Mouse (Mus musculus): ENCODE results near the gene Sema4b.

The Sema4b gene

GRCm38 (mm10) chr7:80198863-80199262 lies 12.2 kb downstream of the Sema4b start:
- DNase-seq = no peak

GRCm38 (mm10) chr7:80199286-80199685 lies 12.6 kb downstream of the Sema4b start:
- no peak for DNase-seq

DNA sequence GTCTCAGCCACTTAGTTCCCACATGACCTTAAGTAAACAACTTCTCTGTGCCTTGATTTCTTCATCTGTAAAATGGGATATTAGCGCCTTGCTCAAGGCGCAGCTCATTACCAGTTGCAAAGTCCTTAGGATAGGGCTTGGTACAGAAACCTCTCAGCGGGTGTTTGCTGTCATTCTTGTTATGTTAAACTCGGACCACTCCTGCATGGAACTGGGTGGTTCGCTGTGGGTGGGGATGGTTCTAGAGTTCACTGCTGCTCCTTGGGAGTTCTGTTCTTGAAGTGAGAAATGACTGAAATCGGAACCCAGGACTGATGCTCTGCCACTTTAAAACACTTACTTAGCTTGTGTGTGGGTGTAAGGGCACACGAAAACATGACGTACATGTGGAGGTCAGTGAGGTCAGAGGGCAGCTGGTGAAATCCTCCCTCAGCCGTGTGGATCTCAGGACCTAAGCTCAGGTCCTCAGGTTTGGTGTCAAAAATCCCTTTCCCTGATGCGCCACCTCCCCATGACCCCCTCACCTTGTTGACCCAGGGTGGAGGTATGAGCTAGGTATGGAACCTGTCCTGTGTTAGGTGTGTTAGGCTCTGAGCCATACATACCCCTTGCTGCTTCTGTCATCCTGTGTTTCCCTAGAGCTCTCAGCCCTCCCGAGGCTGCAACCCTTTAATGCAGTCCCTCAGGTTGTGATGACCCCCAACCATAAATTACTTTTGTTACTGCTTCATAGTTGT lies 13.4 kb downstream of the Sema4b start:
- no peak for DNase-seq

DNA sequence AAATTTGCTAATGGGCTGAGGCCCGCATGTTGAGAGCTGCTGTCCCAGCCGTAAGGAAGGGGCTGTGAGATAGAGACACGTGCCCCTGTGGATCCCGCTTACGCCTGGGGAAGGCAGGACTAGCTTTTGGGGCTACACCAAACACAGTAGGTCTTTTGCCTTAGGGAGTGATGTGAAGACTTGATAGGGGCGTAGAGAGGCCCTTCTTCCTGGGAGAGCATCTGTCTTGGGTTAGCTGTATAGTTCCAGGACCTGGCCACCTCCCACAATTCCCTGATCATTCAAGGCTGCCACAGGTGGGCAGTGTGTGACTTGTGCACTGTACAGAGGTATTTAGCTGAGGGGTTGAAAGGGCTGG lies 13.9 kb downstream of the Sema4b start:
- no peak for DNase-seq

DNA sequence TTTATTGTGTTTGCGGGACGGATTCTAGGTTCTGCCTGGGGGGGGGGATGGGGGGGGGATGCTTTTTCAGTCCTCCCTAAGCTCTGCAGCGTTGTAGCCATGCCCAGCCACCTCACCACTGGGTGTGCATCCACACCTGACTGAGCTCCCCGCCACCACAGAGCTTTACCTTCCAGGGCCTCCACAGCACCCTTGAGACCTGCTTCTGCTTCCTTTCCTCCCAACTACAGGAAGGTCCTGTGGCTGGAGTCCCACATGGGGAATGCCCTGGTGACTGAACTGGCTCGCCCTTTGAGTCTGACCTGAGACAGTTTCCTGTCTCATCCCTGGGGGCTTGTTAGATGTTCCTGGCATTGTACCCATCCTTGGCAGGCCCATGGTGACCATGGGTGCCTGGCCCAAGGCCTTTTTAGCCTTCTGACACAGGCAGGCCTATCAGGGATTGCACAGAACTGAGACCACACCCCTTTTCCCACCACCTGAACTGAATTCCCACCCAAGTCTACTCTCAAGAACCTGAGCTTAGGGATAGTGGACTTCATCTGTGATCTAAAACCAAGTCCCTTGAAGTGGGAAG lies 14.4 kb downstream of the Sema4b start:
- DNase-seq = no peak

- DNase-seq = no peak
Measured at GRCm38 (mm10) chr7:80201888-80202540, 15.4 kb downstream of the Sema4b start.

DNA sequence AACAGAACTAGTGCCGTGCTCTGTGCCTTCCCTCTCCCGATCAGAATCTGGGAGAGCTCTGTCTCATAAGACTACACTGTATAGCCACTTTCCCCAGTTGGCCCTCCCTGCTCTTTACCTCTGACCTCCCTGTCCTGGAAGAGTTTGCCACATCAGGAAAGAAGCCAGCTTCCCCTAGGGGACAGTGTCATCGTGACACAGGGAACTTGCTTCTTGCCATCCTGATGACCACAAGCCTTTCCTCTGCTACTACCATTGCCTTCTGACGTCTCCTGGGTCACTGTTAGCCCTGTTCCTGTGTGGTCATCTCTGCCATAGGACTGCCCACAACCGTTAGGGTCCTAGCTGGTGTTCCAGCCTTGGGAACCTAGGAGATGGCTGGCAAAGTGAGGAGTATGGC lies 16.3 kb downstream of the Sema4b start:
- no peak for DNase-seq

GRCm38 (mm10) chr7:80203638-80204096 lies 17.0 kb downstream of the Sema4b start:
- peak; percentile 19 to 47 for DNase-seq

DNA sequence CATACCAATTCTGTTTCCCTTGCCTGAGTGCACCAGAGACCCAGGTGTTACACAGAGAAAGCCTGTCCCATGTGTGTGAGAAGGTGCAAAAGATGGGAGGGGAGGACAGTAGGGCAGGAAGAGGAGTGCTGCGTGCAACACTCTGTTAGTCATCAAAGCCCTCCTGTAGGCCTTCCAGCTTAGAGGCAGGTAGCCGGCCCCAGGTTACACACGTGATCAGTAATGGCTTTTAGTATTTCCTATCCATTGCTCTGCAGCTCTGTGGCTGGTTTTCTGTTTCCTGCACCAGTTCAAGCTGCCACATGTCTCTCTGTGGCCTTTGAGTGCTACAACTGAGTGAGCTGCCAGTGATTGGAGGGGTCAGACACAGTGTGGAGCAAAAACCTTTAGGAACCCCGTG lies 17.7 kb downstream of the Sema4b start:
- no peak for DNase-seq

DNA sequence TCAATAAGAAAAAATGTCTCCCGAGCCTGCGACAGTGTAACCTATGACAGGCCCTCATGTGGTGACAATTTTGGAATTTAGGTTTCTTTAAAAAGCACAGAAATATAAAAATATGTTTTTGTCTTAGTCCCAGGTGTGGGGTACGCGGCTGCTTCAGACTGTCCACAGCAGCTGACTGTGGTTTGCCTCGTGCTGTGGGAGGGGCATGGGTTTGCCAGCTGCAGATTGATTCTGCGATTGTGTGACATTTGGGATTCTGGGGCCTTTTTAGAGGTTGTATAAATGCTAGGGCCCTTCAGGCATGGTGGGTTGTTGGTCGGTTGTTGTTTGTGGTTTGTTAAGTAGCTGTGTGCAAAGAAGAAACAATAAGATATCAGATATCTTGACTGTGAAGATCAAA lies 18.3 kb downstream of the Sema4b start:
- DNase-seq = no peak

- no peak for DNase-seq
Measured at GRCm38 (mm10) chr7:80205705-80206589, 19.3 kb downstream of the Sema4b start.

DNA sequence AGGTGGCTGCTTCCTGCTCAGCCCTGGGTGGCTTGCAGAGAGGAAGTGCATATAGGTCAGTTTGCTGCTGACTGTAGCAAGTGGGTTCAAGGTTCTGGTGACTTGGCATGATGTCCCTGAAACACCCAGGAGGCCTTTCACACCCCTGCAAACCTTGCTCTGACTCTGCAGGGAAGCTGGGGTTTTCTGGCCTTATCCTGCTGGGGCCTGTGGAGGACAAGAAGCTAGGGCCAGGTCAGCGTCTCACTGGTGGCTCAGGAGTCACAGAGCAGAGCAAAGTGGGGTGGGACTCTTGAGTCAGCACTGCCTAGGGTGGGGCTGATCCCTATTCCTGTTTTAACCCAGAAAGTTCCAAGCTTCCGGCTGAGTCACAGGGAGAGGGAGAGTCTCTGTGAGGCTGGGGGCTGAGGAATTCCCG lies 20.7 kb downstream of the Sema4b start:
- no peak for DNase-seq

- peak; percentile 70 to 89 for DNase-seq
Measured at GRCm38 (mm10) chr7:80208026-80208642, 21.5 kb downstream of the Sema4b start.

DNA sequence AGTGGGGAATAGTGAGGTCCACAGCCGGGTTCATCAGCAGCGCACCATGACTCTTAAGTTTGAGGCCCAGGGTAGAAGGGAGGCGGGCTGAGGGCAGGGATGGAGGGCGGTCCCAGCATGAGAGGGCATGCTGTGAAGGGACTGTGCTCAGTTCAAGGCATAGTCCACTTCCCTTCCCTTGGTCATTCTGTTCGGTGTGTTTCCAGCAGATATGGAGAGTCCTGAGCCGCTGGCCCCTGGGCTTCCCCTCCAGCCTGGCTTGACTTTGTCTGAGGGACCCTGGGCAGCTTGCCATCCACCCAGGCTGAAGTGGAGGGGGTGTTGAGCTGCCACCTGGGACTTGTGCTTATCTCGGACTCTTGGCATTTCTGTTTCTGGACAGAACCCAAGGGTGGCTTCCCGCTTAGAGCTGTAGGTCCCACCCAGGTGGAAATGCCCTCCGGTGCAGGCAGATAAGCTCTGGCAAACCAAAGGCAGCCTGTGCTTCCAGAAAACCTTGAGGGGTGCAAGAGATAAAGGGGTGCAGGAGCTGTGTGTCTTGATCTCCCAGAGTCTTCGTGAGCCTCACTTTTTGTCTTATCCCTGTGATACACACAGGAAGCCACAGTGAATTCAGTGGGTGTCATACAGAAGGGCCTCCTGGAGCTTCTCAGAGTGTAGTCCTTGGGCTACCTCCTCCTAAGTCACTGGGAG lies 22.2 kb downstream of the Sema4b start:
- DNase-seq = peak; percentile 86 to 93

GRCm38 (mm10) chr7:80209669-80210068 lies 23.0 kb downstream of the Sema4b start:
- DNase-seq = peak; percentile 48 to 53

DNA sequence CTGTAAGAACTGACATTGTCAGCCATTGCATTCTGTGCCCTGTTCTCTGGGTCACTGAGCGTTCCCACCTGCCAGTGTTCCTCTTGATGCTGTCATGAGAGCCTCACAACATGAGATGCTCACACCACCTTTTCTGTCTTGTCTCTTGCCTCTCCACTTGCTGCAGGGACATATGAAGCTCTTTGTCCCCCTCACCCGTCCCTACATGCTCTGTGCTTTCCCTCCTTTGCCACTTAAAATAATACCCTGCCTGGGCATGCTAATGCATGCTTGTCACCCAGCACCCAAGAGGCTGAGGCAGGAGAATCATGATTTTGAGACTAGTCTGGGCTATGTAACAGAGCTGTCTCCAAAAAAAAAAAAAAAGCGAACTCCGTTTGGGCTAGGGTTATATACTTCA lies 24.3 kb downstream of the Sema4b start:
- no peak for DNase-seq

DNA sequence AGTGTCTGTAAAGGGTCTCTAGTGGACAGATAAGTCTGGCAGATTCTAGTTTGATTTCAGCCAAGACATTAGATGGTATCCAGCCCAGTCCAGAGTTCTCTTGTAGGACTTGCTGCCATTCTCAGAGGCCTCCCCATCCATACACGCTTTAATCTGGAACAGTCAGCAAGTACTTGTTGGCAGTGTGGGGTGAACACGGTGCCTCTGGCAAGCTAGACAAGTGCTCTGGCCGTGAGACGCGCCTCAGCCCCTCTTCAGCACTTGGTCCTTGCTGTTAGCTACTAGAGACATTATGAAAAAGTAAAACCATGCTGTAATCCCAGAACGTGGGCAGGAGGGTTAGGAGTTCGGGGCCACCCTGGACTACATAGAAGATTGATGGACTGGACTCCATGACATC lies 27.0 kb downstream of the Sema4b start:
- DNase-seq = no peak

- DNase-seq = no peak
Measured at GRCm38 (mm10) chr7:80214459-80214858, 27.8 kb downstream of the Sema4b start.

GRCm38 (mm10) chr7:80215398-80215797 lies 28.8 kb downstream of the Sema4b start:
- peak; percentile 77 to 88 for DNase-seq

- DNase-seq = peak in 1 of 2 experiments; percentile 48
Measured at GRCm38 (mm10) chr7:80216566-80216965, 29.9 kb downstream of the Sema4b start.

- peak in 1 of 2 experiments; percentile 13 for DNase-seq
Measured at GRCm38 (mm10) chr7:80218666-80219065, 32.0 kb downstream of the Sema4b start.

DNA sequence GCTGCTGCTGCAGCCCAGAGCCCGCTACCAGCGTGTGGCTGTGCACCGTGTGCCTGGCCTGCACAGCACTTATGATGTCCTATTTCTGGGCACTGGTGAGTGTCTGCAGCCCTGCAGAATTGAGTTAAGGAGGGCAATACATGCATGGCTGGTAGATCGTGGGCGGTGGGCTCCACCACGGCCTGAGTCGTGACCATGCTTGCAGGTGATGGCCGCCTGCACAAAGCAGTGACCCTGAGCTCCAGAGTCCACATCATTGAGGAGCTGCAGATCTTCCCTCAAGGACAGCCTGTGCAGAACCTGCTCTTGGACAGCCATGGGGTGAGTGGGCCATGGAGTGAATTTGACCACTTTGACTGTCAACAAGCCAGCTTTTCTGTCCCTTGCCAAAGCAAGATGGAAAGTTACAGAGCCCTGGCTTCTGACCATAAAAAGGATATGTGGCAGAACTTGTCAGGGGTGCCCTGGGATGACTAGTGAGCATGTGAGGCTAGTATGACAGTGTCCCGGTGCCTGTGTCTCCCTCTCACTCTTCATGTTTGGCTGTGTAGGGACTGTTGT lies 33.7 kb downstream of the Sema4b start:
- no peak for DNase-seq

All from lung, postnatal 4 days (tissue).